Mouse (Mus musculus): Measurements from ENCODE around the gene Prkcb. TPM values are rescaled to one million over a fixed set of nuclear protein-coding genes. Genes with fewer than 3 reads are reported as not detected.

Gene Prkcb
- polyA plus RNA-seq, 1 experiment from 2014 or later: 111 TPM

- 81% methylated on average over 2 of the region's 2 CpGs for WGBS
- ATAC-seq (ENCODE audit: low FRiP score, low TSS enrichment) (no peak), DNase-seq (no peak)
- Histone ChIP-seq H3K4me1 (ENCODE audit: control insufficient read depth, insufficient read depth, low read length) (no peaks in the 10 kb centered on the region), H3K9ac (replicated peaks; ENCODE audit: low read length) (no peak overlapping the region), H3K4me2 (ENCODE audit: low read length) (no peak overlapping the region), H3K9me3 (ENCODE audit: control insufficient read depth, low read length) (no peaks in the 10 kb centered on the region), H3K27ac (replicated peaks; ENCODE audit: low read depth, low read length) (no peak overlapping the region), H3K27me3 (ENCODE audit: control insufficient read depth, insufficient read depth, low read length) (no peaks in the 10 kb centered on the region), H3K36me3 (ENCODE audit: control insufficient read depth, insufficient read depth, low read length) (no peaks in the 10 kb centered on the region), H3K4me3 (replicated peaks; ENCODE audit: low read depth, low read length) (no peak overlapping the region)
Measured at GRCm38 (mm10) chr7:122304521-122304920, 16.0 kb downstream of the Prkcb start.

GRCm38 (mm10) chr7:122307241-122307640 is 18.7 kb downstream of the Prkcb start:
- 91% methylated on average over 9 of the region's 9 CpGs for WGBS
- Histone ChIP-seq H3K27ac (replicated peaks; ENCODE audit: low read depth, low read length) (no peak overlapping the region), H3K27me3 (ENCODE audit: control insufficient read depth, insufficient read depth, low read length) (no peaks in the 10 kb centered on the region), H3K4me2 (ENCODE audit: low read length) (no peak overlapping the region), H3K9me3 (ENCODE audit: control insufficient read depth, low read length) (no peaks in the 10 kb centered on the region), H3K36me3 (ENCODE audit: control insufficient read depth, insufficient read depth, low read length) (no peaks in the 10 kb centered on the region), H3K4me3 (replicated peaks; ENCODE audit: low read depth, low read length) (no peak overlapping the region), H3K4me1 (ENCODE audit: control insufficient read depth, insufficient read depth, low read length) (peaks cover 6% of the 10 kb centered on the region; the same call in 1 of the 2 replicates), H3K9ac (replicated peaks; ENCODE audit: low read length) (no peak overlapping the region)
- ATAC-seq (ENCODE audit: low FRiP score, low TSS enrichment): no peak
- no peak for DNase-seq

GRCm38 (mm10) chr7:122308661-122309060 is 20.1 kb downstream of the Prkcb start:
- no peak overlapping the region for H3K4me3 ChIP-seq (replicated peaks; ENCODE audit: low read depth, low read length)
- peaks cover 8% of the 10 kb centered on the region; the same call in 1 of the 2 replicates for H3K4me1 ChIP-seq (ENCODE audit: control insufficient read depth, insufficient read depth, low read length)
- H3K27ac ChIP-seq (replicated peaks; ENCODE audit: low read depth, low read length): no peak overlapping the region
- ATAC-seq (ENCODE audit: low FRiP score, low TSS enrichment) (no peak), DNase-seq (no peak)
- no peaks in the 10 kb centered on the region for H3K9me3 ChIP-seq (ENCODE audit: control insufficient read depth, low read length)
- H3K36me3 ChIP-seq (ENCODE audit: control insufficient read depth, insufficient read depth, low read length): no peaks in the 10 kb centered on the region
- WGBS: 84% methylated on average over 5 of the region's 5 CpGs
- no peak overlapping the region for H3K4me2 ChIP-seq (ENCODE audit: low read length)
- H3K9ac ChIP-seq (replicated peaks; ENCODE audit: low read length): no peak overlapping the region
- no peaks in the 10 kb centered on the region for H3K27me3 ChIP-seq (ENCODE audit: control insufficient read depth, insufficient read depth, low read length)

- H3K9ac ChIP-seq (replicated peaks; ENCODE audit: low read length): no peak overlapping the region
- 84% methylated on average over 14 of the region's 14 CpGs for WGBS
- ATAC-seq (ENCODE audit: low FRiP score, low TSS enrichment) (no peak), DNase-seq (no peak)
- H3K27ac ChIP-seq (replicated peaks; ENCODE audit: low read depth, low read length): no peak overlapping the region
- H3K27me3 ChIP-seq (ENCODE audit: control insufficient read depth, insufficient read depth, low read length): no peaks in the 10 kb centered on the region
- no peak overlapping the region for H3K4me3 ChIP-seq (replicated peaks; ENCODE audit: low read depth, low read length)
- H3K4me2 ChIP-seq (ENCODE audit: low read length): no peak overlapping the region
- no peaks in the 10 kb centered on the region for H3K9me3 ChIP-seq (ENCODE audit: control insufficient read depth, low read length)
- no peaks in the 10 kb centered on the region for H3K36me3 ChIP-seq (ENCODE audit: control insufficient read depth, insufficient read depth, low read length)
- H3K4me1 ChIP-seq (ENCODE audit: control insufficient read depth, insufficient read depth, low read length): peaks cover 8% of the 10 kb centered on the region; the same call in 1 of the 2 replicates
Measured at GRCm38 (mm10) chr7:122309909-122310725, 21.6 kb downstream of the Prkcb start.

- no peak for DNase-seq
- ATAC-seq (ENCODE audit: low FRiP score, low TSS enrichment): no peak
- Histone ChIP-seq H3K4me2 (ENCODE audit: low read length) (no peak overlapping the region), H3K36me3 (ENCODE audit: control insufficient read depth, insufficient read depth, low read length) (no peaks in the 10 kb centered on the region), H3K4me3 (replicated peaks; ENCODE audit: low read depth, low read length) (no peak overlapping the region), H3K4me1 (ENCODE audit: control insufficient read depth, insufficient read depth, low read length) (peaks cover 8% of the 10 kb centered on the region; the same call in 1 of the 2 replicates), H3K27ac (replicated peaks; ENCODE audit: low read depth, low read length) (no peak overlapping the region), H3K9ac (replicated peaks; ENCODE audit: low read length) (no peak overlapping the region), H3K9me3 (ENCODE audit: control insufficient read depth, low read length) (no peaks in the 10 kb centered on the region), H3K27me3 (ENCODE audit: control insufficient read depth, insufficient read depth, low read length) (no peaks in the 10 kb centered on the region)
- 92% methylated on average over 7 of the region's 7 CpGs for WGBS
Measured at GRCm38 (mm10) chr7:122310726-122311018, 22.1 kb downstream of the Prkcb start.

- whole genome bisulfite sequencing: 91% methylated on average over 12 of the region's 12 CpGs
- Histone ChIP-seq H3K9me3 (ENCODE audit: control insufficient read depth, low read length) (no peaks in the 10 kb centered on the region), H3K27ac (replicated peaks; ENCODE audit: low read depth, low read length) (no peak overlapping the region), H3K4me1 (ENCODE audit: control insufficient read depth, insufficient read depth, low read length) (peaks cover 8% of the 10 kb centered on the region; the same call in 1 of the 2 replicates), H3K9ac (replicated peaks; ENCODE audit: low read length) (no peak overlapping the region), H3K27me3 (ENCODE audit: control insufficient read depth, insufficient read depth, low read length) (no peaks in the 10 kb centered on the region), H3K4me2 (ENCODE audit: low read length) (no peak overlapping the region), H3K4me3 (replicated peaks; ENCODE audit: low read depth, low read length) (no peak overlapping the region), H3K36me3 (ENCODE audit: control insufficient read depth, insufficient read depth, low read length) (no peaks in the 10 kb centered on the region)
- DNase-seq (no peak), ATAC-seq (ENCODE audit: low FRiP score, low TSS enrichment) (no peak)
Measured at GRCm38 (mm10) chr7:122313690-122314477, 25.3 kb downstream of the Prkcb start.

GRCm38 (mm10) chr7:122315720-122316331 is 27.3 kb downstream of the Prkcb start:
- DNase-seq: no peak
- peaks cover 8% of the 10 kb centered on the region; the same call in 1 of the 2 replicates for H3K4me1 ChIP-seq (ENCODE audit: control insufficient read depth, insufficient read depth, low read length)
- no peak overlapping the region for H3K4me2 ChIP-seq (ENCODE audit: low read length)
- ATAC-seq (ENCODE audit: low FRiP score, low TSS enrichment): no peak
- H3K4me3 ChIP-seq (replicated peaks; ENCODE audit: low read depth, low read length): no peak overlapping the region
- no peaks in the 10 kb centered on the region for H3K27me3 ChIP-seq (ENCODE audit: control insufficient read depth, insufficient read depth, low read length)
- no peaks in the 10 kb centered on the region for H3K36me3 ChIP-seq (ENCODE audit: control insufficient read depth, insufficient read depth, low read length)
- no peaks in the 10 kb centered on the region for H3K9me3 ChIP-seq (ENCODE audit: control insufficient read depth, low read length)
- H3K27ac ChIP-seq (replicated peaks; ENCODE audit: low read depth, low read length): no peak overlapping the region
- whole genome bisulfite sequencing: 87% methylated on average over 8 of the region's 8 CpGs
- H3K9ac ChIP-seq (replicated peaks; ENCODE audit: low read length): no peak overlapping the region

- Histone ChIP-seq H3K27me3 (ENCODE audit: control insufficient read depth, insufficient read depth, low read length) (no peaks in the 10 kb centered on the region), H3K36me3 (ENCODE audit: control insufficient read depth, insufficient read depth, low read length) (no peaks in the 10 kb centered on the region), H3K9me3 (ENCODE audit: control insufficient read depth, low read length) (no peaks in the 10 kb centered on the region), H3K4me1 (ENCODE audit: control insufficient read depth, insufficient read depth, low read length) (peaks cover 8% of the 10 kb centered on the region; the same call in 1 of the 2 replicates), H3K4me2 (ENCODE audit: low read length) (no peak overlapping the region), H3K9ac (replicated peaks; ENCODE audit: low read length) (no peak overlapping the region), H3K27ac (replicated peaks; ENCODE audit: low read depth, low read length) (no peak overlapping the region), H3K4me3 (replicated peaks; ENCODE audit: low read depth, low read length) (no peak overlapping the region)
- DNase-seq: no peak
- WGBS: 80% methylated on average over 3 of the region's 3 CpGs
- no peak for ATAC-seq (ENCODE audit: low FRiP score, low TSS enrichment)
Measured at GRCm38 (mm10) chr7:122316681-122317080, 28.1 kb downstream of the Prkcb start.
